Mouse (Mus musculus) liver, embryonic 15.5 days (tissue): ENCODE measurements around the gene Fkbp5. TPM values are rescaled to one million over a fixed set of nuclear protein-coding genes. Genes with fewer than 3 reads are reported as not detected.
A peak's percentile ranks its signal among the peaks of the same experiment; 100 is the strongest.
"Not testable (repeated sequence)": the region's sequence is repeated elsewhere in the genome, so short reads cannot be mapped to it uniquely, and the experiment has no call there.

Experiments used
- ATAC-seq: fragments of 200-750 bp; cut with Nextera tagmentation; 2 replicates; pipeline ENCODE4 v1.8.0; 2017; ENCODE audit warnings: moderate number of reproducible peaks, mild to moderate bottlenecking, moderate library complexity; ENCODE audit not compliant: insufficient read depth
- H3K27ac ChIP-seq: fragments of 300-500 bp; sonication (generic); replicated peaks from 2 replicates; pipeline ENCODE4 v1.5.1; 2015; ENCODE audit warnings: mild to moderate bottlenecking, inconsistent platforms
- H3K27me3 ChIP-seq: fragments of 300-500 bp; sonication (generic); 2 replicates; pipeline ENCODE4 v1.6.1; 2015; ENCODE audit warnings: mild to moderate bottlenecking, inconsistent platforms
- H3K36me3 ChIP-seq: fragments of 300-500 bp; sonication (generic); replicated peaks from 2 replicates; pipeline ENCODE4 v1.6.1; 2015; ENCODE audit warnings: moderate library complexity, mild to moderate bottlenecking, inconsistent platforms
- H3K4me1 ChIP-seq: fragments of 300-500 bp; sonication (generic); replicated peaks from 2 replicates; pipeline ENCODE4 v1.6.1; 2015; ENCODE audit warnings: inconsistent platforms
- H3K4me2 ChIP-seq: fragments of 300-500 bp; sonication (generic); 2 replicates; pipeline ENCODE4 v1.6.1; 2015; ENCODE audit warnings: moderate library complexity, mild to moderate bottlenecking, inconsistent platforms
- H3K4me3 ChIP-seq: fragments of 300-500 bp; sonication (generic); replicated peaks from 2 replicates; pipeline ENCODE4 v1.5.1; 2015; ENCODE audit warnings: mild to moderate bottlenecking, inconsistent platforms
- H3K9ac ChIP-seq: fragments of 300-500 bp; sonication (generic); 2 replicates; pipeline ENCODE4 v1.6.1; 2015; ENCODE audit warnings: moderate library complexity, mild to moderate bottlenecking, inconsistent platforms
- H3K9me3 ChIP-seq: fragments of 300-500 bp; sonication (generic); replicated peaks from 2 replicates; pipeline ENCODE4 v1.6.1; 2016; ENCODE audit warnings: inconsistent platforms
- WGBS: fragments of 180-500 bp; shearing (Covaris S2); methylation state at CpG from one replicate; pipeline ENCODE4 v1.1.7; 2015; ENCODE audit warnings: mixed read lengths; ENCODE audit not compliant: insufficient replicate concordance; 5-methylcytosine and 5-hydroxymethylcytosine counted together
- polyA plus RNA-seq: library from polyadenylated mRNA; unstranded; fragments of >200 nt; fragmentation: Nextera tagmentation; extraction: Ambion mirVana; gene quantifications from 2 replicates; pipeline ENCODE4 v1.2.1, GENCODE M21; 2015

Fkbp5 gene
- polyA plus RNA-seq, 1 experiment from 2014 or later, result 15.0 TPM

DNA sequence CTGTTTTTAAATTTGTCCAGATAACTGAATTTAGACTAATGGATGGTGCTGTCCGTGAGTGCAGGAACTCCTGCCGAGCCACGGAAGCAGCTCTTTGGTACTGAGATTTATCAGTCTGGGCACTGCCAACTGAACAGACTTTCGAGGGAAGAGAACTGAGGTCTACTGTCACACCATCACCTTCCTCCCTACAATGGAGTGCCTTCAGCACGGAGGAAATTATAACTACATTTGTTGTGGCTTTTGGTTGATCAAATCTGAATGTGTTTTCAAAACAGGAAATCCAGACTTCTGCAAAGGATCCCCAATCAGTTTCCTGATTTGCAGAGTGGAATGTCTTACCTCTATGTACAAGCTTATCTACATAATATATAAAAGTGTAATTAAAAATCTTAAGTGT, 99.6 kb downstream of the Fkbp5 start:
- Histone ChIP-seq H3K36me3 (peaks cover 9% of the 10 kb centered on the region; the same call in 1 of the 2 replicates), H3K27ac (no peak overlapping the region), H3K27me3 (no peaks in the 10 kb centered on the region), H3K4me1 (no peaks in the 10 kb centered on the region), H3K4me3 (no peak overlapping the region), H3K9me3 (no peaks in the 10 kb centered on the region), H3K9ac (no peak overlapping the region), H3K4me2 (no peak overlapping the region)
- 62% methylated on average over 5 of the region's 5 CpGs for WGBS
- ATAC-seq, result no peak

DNA sequence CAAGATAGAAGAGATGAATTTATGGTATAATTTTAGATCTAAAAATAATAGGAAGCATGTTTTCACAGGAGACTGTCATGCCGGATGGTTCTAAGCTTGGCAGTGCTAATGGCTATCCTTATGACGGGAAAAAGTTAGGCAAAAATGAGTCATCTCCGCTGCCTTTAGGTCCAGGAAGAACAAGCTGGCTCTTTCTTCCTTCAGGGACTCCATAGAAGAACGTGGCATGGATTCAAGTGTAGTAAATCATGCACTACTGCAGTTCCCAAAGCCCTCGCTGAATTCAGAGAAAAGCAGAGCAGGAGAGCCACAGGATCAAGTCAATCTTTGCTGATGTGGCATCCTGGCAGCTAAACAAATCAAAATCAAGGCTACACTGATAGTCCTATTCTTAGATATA, 102.1 kb downstream of the Fkbp5 start:
- Histone ChIP-seq H3K4me3 (no peak overlapping the region), H3K27me3 (no peaks in the 10 kb centered on the region), H3K4me1 (0 out of 2 replicates have a peak, but pooled peaks cover 3% of the 10 kb centered on the region), H3K36me3 (peaks cover 26% of the 10 kb centered on the region), H3K9me3 (no peaks in the 10 kb centered on the region), H3K27ac (no peak overlapping the region), H3K4me2 (no peak overlapping the region), H3K9ac (no peak overlapping the region)
- no peak for ATAC-seq
- 62% methylated on average over 5 of the region's 5 CpGs for WGBS

DNA sequence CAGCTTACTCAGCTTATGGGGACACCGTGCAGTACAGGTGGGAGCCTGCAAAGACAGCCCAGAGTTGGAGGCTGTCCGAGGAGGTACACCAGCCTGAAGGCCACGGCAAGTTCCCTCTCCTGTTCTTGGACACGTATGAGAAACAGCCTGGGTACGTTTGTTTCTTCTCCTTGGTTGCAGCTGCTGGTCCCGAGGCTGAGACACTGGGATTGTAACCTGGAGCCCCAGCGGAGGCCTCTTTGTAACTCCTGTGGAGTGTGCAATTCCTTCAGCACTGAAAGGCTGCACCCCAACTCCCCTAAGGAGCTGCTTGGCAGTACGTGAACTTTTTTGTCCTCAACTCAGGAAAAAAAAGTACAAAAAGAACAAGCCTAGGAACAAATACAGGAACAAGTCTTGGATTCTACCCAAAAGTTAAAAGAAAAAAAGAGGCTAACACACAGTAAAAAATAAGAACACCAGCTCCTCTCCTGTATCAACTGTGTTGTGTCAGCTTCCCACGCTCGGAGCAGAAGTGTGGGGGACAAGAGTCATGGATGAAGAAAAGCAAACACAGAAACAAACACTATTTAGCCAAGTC, 105.9 kb downstream of the Fkbp5 start:
- Histone ChIP-seq H3K4me3 (no peak overlapping the region), H3K4me1 (peaks cover 19% of the 10 kb centered on the region), H3K9ac (no peak overlapping the region), H3K36me3 (peaks cover 31% of the 10 kb centered on the region), H3K9me3 (no peaks in the 10 kb centered on the region), H3K27me3 (no peaks in the 10 kb centered on the region), H3K4me2 (no peak overlapping the region), H3K27ac (no peak overlapping the region)
- 71% methylated on average over 10 of the region's 10 CpGs for WGBS
- no peak for ATAC-seq

DNA sequence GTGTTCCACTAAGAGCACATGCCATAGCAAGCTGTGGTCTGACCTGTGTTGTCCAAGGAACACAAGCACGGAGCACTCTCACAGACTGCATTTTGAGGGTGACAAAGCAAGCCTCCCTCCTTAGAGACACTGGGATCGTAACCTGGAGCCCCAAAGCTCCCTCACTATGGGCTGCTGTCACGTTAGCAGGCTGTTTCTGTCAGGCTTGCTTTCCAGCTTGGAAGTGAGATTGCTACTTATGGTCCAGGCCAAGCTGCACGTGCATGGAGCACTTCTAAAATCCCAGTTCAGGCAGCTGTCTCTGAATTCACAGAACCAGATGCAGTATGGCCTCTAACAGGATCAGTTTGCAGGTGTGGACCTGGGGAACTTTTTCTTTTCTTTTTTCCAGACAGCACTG, 106.6 kb downstream of the Fkbp5 start:
- ATAC-seq, result no peak
- Histone ChIP-seq H3K4me3 (no peak overlapping the region), H3K27ac (no peak overlapping the region), H3K4me2 (no peak overlapping the region), H3K9ac (no peak overlapping the region), H3K4me1 (peaks cover 19% of the 10 kb centered on the region), H3K9me3 (no peaks in the 10 kb centered on the region), H3K27me3 (no peaks in the 10 kb centered on the region), H3K36me3 (peaks cover 37% of the 10 kb centered on the region)
- WGBS, result 78% methylated on average over 4 of the region's 4 CpGs

DNA sequence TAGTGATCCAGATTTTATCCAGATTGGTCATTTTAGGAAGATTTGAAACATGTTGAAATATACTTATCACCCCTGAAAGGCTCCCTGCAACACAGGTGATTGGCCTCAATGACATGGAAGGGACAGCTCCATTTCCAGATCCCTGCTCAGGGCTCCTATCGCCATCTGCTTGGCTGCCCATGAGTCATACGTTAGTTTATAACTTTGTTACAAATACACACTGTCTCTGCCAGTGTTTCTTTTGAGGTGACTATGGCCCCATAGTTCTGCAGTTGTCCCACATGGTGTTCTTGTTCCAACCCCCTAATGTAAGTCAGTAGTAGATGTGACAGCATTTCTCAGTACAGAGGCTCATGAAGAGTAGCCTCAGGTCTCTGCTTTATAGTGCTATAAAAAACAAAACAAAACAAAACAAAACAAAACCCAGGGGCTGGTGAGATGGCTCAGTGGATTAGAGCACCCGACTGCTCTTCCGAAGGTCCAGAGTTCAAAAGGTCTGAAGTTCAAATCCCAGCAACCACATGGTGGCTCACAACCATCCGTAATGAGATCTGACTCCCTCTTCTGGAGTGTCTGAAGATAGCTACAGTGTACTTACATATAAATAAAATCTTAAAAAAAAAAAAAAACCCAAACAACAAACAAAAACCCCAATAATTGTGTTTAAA, 108.9 kb downstream of the Fkbp5 start:
- Histone ChIP-seq H3K4me1 (peaks cover 19% of the 10 kb centered on the region), H3K9me3 (no peaks in the 10 kb centered on the region), H3K4me3 (no peak overlapping the region), H3K36me3 (peaks cover 43% of the 10 kb centered on the region), H3K4me2 (no peak overlapping the region), H3K9ac (no peak overlapping the region), H3K27ac (no peak overlapping the region), H3K27me3 (no peaks in the 10 kb centered on the region)
- 60% methylated on average over 5 of the region's 5 CpGs for WGBS
- ATAC-seq, result no peak

DNA sequence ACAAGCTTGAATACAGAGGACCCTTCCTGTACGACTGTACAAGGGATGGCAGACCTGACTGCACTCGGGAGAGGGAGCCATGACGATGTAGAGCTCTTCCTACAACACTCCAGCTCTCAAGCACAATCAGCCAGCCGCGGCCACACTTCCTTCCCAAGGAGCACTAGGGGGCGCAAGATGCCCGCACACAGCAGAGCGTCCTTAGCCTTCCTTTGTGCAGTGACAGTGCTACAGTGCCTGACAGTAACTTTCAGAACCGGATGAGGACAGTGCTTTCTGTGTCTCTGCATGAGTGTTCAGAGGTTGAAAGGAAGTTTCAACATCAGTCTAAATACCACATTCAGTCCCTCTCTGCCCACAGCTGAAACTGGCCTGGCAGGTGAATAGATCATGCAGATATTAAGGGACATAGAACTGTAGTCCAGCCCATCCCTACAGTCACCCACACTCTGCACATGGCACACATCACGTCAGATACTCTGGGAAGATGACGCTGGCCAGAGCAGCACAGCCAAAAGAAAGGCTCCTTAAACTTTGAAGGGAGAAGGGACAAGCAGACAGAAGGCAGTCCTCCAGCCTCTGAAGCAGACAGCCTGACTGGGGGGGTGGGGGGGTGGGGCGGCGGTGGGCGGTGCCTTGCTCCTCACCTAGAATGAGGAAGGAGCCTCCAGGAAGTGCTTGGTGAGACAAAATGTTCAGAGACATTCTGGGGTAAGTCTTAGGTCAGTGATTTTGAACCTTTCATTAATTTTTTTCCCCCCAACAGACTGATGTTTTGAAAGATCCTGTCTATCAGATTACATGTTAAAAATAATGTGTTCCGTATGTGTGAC, 109.7 kb downstream of the Fkbp5 start:
- WGBS, result 18% methylated on average over 15 of the region's 15 CpGs
- H3K4me2 ChIP-seq, result no peak overlapping the region
- peak; percentile 68 for ATAC-seq
- H3K4me3 ChIP-seq, result no peak overlapping the region
- no peak overlapping the region for H3K9ac ChIP-seq
- no peaks in the 10 kb centered on the region for H3K27me3 ChIP-seq
- peaks cover 19% of the 10 kb centered on the region for H3K4me1 ChIP-seq
- no peaks in the 10 kb centered on the region for H3K9me3 ChIP-seq
- peak overlapping the region; percentile 49 for H3K27ac ChIP-seq
- peaks cover 44% of the 10 kb centered on the region for H3K36me3 ChIP-seq

DNA sequence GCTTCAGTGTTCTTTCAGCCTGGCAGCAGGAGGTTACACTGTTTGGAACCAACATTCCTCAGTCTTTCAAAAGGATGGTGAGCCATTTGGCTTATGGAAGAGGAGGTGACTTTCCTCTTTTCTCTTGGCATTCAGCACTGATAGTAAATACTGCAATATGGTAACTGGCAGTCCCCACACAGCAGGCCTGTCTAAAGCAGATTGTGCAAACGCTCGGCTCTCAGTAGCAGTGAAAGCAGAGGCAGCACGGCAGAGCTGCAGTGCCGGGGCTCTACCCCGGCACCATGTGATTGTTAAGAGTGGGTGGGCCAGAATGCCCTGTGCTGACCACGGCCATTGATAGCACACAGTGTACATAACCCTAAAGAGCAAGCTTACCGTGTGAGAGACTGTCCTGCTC, 110.9 kb downstream of the Fkbp5 start:
- 80% methylated on average over 7 of the region's 7 CpGs for WGBS
- H3K36me3 ChIP-seq, result peaks cover 45% of the 10 kb centered on the region
- ATAC-seq, result no peak

DNA sequence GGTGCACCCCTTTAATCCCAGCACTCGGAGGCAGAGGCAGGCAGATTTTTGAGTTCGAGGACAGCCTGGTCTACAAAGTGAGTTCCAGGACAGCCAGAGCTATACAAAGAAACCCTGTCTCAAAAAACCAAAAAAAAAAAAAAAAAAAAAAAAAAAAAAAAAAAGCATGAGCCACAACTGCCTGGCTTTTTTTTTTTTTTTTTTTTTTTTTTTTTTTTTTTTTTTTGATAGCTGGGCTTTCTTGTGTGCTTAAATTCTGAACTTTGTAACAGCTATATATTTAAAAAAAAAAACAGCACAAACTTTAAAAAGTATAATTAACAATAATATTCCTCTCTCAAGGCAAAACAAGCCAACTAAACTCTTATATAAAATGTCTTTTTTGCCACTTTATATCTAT, 112.6 kb downstream of the Fkbp5 start:
- not testable (repeated sequence) for H3K4me2 ChIP-seq, H3K4me3 ChIP-seq, H3K27me3 ChIP-seq, ATAC-seq, H3K9me3 ChIP-seq, H3K9ac ChIP-seq, H3K27ac ChIP-seq
- 67% methylated on average over 2 of the region's 2 CpGs for WGBS
- Histone ChIP-seq H3K4me1 (peaks cover 16% of the 10 kb centered on the region), H3K36me3 (peaks cover 45% of the 10 kb centered on the region)

More for the DNA sequence above, 110.9 kb downstream of the Fkbp5 start:
- Histone ChIP-seq H3K4me2 (no peak overlapping the region), H3K9me3 (no peaks in the 10 kb centered on the region), H3K4me3 (no peak overlapping the region), H3K9ac (no peak overlapping the region), H3K27ac (no peak overlapping the region), H3K4me1 (peaks cover 16% of the 10 kb centered on the region), H3K27me3 (no peaks in the 10 kb centered on the region)

DNA sequence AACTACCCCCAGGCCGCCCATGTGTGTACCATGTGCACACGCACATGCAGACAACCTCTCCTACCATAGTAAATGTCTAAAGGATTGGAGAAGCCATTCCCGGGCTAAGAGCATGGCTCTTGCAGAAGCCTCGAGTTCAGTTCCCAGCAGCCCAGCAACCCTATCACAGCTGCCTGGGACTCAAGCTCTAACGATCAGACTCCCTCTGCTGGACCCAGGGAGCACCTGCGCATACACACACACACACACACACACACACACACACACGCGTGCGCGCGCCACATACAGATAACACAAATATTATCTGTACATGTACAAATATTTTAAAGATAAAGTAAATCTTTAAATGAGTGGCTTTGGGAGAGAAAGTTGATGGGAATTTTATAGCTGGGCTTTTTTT, 113.0 kb downstream of the Fkbp5 start:
- no peak overlapping the region for H3K4me3 ChIP-seq
- no peak overlapping the region for H3K27ac ChIP-seq
- WGBS, result 85% methylated on average over 11 of the region's 11 CpGs
- ATAC-seq, result no peak
- no peak overlapping the region for H3K4me2 ChIP-seq
- peaks cover 16% of the 10 kb centered on the region for H3K4me1 ChIP-seq
- no peaks in the 10 kb centered on the region for H3K9me3 ChIP-seq
- no peak overlapping the region for H3K9ac ChIP-seq
- H3K27me3 ChIP-seq, result no peaks in the 10 kb centered on the region
- peaks cover 50% of the 10 kb centered on the region for H3K36me3 ChIP-seq

DNA sequence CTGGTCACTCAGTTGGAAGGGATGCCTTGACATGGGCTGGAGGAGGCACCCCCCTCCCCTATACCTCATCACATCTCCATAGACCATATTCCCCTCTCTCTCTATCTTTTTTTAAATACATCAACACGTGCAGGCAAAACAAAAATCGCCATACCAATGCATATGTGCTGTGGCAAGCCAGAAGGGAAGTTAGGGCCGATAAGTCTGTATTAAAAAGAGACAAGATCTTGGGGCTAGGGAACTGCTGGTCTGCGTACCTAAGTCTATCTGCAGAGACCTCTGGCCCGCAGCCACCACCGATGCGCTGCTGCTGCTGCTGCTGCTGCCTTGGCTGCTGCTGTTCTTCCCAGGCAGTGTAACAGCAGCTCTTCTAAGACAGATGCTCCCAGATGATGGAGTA, 122.3 kb downstream of the Fkbp5 start:
- H3K27ac ChIP-seq, result no peak overlapping the region
- H3K9ac ChIP-seq, result no peak overlapping the region
- no peaks in the 10 kb centered on the region for H3K9me3 ChIP-seq
- no peak overlapping the region for H3K4me2 ChIP-seq
- H3K4me3 ChIP-seq, result no peak overlapping the region
- no peak for ATAC-seq
- H3K4me1 ChIP-seq, result 0 out of 2 replicates have a peak, but pooled peaks cover 3% of the 10 kb centered on the region
- H3K27me3 ChIP-seq, result 0 out of 2 replicates have a peak, but pooled peaks cover 3% of the 10 kb centered on the region
- 53% methylated on average over 7 of the region's 7 CpGs for WGBS
- H3K36me3 ChIP-seq, result peaks cover 22% of the 10 kb centered on the region

DNA sequence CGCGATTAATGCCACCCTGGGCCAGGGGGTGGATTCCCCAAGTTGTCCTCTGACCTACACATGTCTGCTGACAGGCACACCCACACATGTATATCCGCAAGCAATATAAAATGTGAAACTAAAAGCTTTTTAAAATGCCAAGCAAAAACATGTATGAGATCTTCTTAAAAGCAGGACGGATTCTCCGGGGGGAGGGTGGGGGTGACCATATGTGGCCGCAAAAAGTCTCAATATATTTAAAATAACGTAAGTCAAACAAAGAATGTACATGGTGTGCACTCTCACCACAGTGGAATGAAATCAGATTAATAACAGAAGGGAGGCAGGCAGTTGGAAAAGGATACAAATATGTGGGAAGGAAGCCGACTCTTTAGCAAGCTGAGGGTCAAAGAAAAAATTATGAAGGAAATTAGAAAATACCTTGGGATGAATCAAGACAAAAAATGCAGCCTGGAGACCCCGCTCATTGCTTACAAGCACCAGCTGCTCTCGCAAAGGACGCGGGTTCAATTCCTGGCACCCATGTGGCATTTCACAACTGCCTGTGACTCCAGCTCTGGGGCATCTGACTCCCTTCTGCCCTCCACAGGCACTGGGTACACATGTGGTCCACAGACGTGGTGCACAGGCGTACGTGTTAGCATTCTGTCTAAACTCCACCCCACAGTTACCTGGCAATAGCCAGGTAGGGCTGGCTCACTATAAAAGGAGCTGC, 123.1 kb downstream of the Fkbp5 start:
- Histone ChIP-seq H3K4me2 (no peak overlapping the region), H3K27me3 (peaks cover 8% of the 10 kb centered on the region; the same call in 1 of the 2 replicates), H3K9me3 (no peaks in the 10 kb centered on the region), H3K27ac (no peak overlapping the region), H3K4me1 (0 out of 2 replicates have a peak, but pooled peaks cover 3% of the 10 kb centered on the region), H3K36me3 (peaks cover 15% of the 10 kb centered on the region), H3K9ac (no peak overlapping the region), H3K4me3 (no peak overlapping the region)
- 79% methylated on average over 15 of the region's 15 CpGs for WGBS
- ATAC-seq, result no peak
